Mouse (Mus musculus) thymus, adult 2 months (tissue): ENCODE data around the gene Gtf3c5. TPM values are rescaled to one million over a fixed set of nuclear protein-coding genes. Genes with fewer than 3 reads are reported as not detected.

Experiments used
- DNase-seq: peaks from one replicate; pipeline ENCODE4 v3.0.0; 2021
- H3K27ac ChIP-seq: fragments of 200-500 bp; 2 replicates; pipeline ENCODE4 v1.5.1; 2012; ENCODE audit warnings: low read length, control low read depth; ENCODE audit not compliant: control insufficient read depth, insufficient read depth
- H3K27me3 ChIP-seq: fragments of 200-500 bp; 2 replicates; pipeline ENCODE4 v1.6.1; 2012; ENCODE audit warnings: mild to moderate bottlenecking, low read length, moderate library complexity, mixed read lengths; ENCODE audit not compliant: control insufficient read depth, insufficient read depth
- H3K36me3 ChIP-seq: fragments of 200-500 bp; 2 replicates; pipeline ENCODE4 v1.6.1; 2012; ENCODE audit warnings: mild to moderate bottlenecking, low read length, moderate library complexity; ENCODE audit not compliant: control insufficient read depth, insufficient read depth
- H3K4me1 ChIP-seq: fragments of 200-500 bp; replicated peaks from 2 replicates; pipeline ENCODE4 v1.6.1; 2012; ENCODE audit warnings: low read length; ENCODE audit not compliant: control insufficient read depth, insufficient read depth
- H3K4me3 ChIP-seq: fragments of 200-500 bp; 2 replicates; pipeline ENCODE4 v1.5.1; 2012; ENCODE audit warnings: mild to moderate bottlenecking, low read length, control low read depth, moderate library complexity; ENCODE audit not compliant: control insufficient read depth, insufficient read depth
- CTCF ChIP-seq: fragments of 200-500 bp; IDR thresholded peaks from 2 replicates; pipeline ENCODE4 v1.5.1; 2012; ENCODE audit warnings: mild to moderate bottlenecking, control low read depth, low read length, moderate library complexity, borderline replicate concordance; ENCODE audit not compliant: control insufficient read depth, poor library complexity, insufficient read depth; ENCODE audit errors: extremely low read depth
- POLR2A ChIP-seq: fragments of 200-500 bp; IDR thresholded peaks from 2 replicates; pipeline ENCODE4 v1.6.1; 2012; ENCODE audit warnings: mild to moderate bottlenecking, low read length, control low read depth, moderate library complexity; ENCODE audit not compliant: control insufficient read depth, poor library complexity, insufficient read depth; ENCODE audit errors: extremely low read depth
- WGBS: fragments of 180-500 bp; shearing (Covaris S2); methylation state at CpG from one replicate; pipeline ENCODE4 v1.1.7; 2018; 5-methylcytosine and 5-hydroxymethylcytosine counted together
- polyA plus RNA-seq: library from polyadenylated mRNA; depleted of rRNA; stranded (reverse); fragments of >200 nt; gene quantifications from 2 replicates; pipeline ENCODE4 v1.2.3, GENCODE M21; 2012

Gene Gtf3c5
- polyA plus RNA-seq, 1 experiment, result 33.7 TPM

GRCm38 (mm10) chr2:28592809-28593208, 9.3 kb upstream of the Gtf3c5 start:
- Histone ChIP-seq H3K4me3 (no peak overlapping the region), H3K36me3 (no peaks in the 10 kb centered on the region), H3K4me1 (peaks cover 4% of the 10 kb centered on the region), H3K27ac (no peak overlapping the region), H3K27me3 (no peaks in the 10 kb centered on the region)
- no peak for TF ChIP-seq POLR2A
- peak; percentile 88 for TF ChIP-seq CTCF
- DNase-seq, result peak; percentile 70
- 16% methylated on average over 15 of the region's 15 CpGs for WGBS

GRCm38 (mm10) chr2:28591479-28591878, 7.9 kb upstream of the Gtf3c5 start:
- H3K27ac ChIP-seq, result no peak overlapping the region
- TF ChIP-seq CTCF (no peak), POLR2A (no peak)
- no peaks in the 10 kb centered on the region for H3K27me3 ChIP-seq
- no peak overlapping the region for H3K4me3 ChIP-seq
- WGBS, result 29% methylated on average over 2 of the region's 2 CpGs
- H3K36me3 ChIP-seq, result no peaks in the 10 kb centered on the region
- DNase-seq, result no peak
- H3K4me1 ChIP-seq, result no peaks in the 10 kb centered on the region

- Histone ChIP-seq H3K36me3 (no peaks in the 10 kb centered on the region), H3K27me3 (no peaks in the 10 kb centered on the region), H3K4me1 (no peaks in the 10 kb centered on the region), H3K4me3 (no peak overlapping the region), H3K27ac (no peak overlapping the region)
- no peak for TF ChIP-seq CTCF
- TF ChIP-seq POLR2A, result no peak
- DNase-seq, result no peak
- WGBS, result 30% methylated on average over 1 of the region's 1 CpGs
These were observed 5.0 kb upstream of the Gtf3c5 start for GRCm38 (mm10) chr2:28588574-28588973.

- H3K4me1 ChIP-seq, result peaks cover 4% of the 10 kb centered on the region; the same call in 1 of the 2 replicates
- no peaks in the 10 kb centered on the region for H3K36me3 ChIP-seq
- TF ChIP-seq CTCF, result no peak
- no peak for TF ChIP-seq POLR2A
- 47% methylated on average over 2 of the region's 2 CpGs for WGBS
- DNase-seq, result no peak
- no peaks in the 10 kb centered on the region for H3K27me3 ChIP-seq
- no peak overlapping the region for H3K27ac ChIP-seq
- no peak overlapping the region for H3K4me3 ChIP-seq
These were observed 2.2 kb upstream of the Gtf3c5 start for GRCm38 (mm10) chr2:28585730-28586129.

GRCm38 (mm10) chr2:28585043-28585571, 1.6 kb upstream of the Gtf3c5 start:
- H3K27me3 ChIP-seq, result no peaks in the 10 kb centered on the region
- peaks cover 4% of the 10 kb centered on the region; the same call in 1 of the 2 replicates for H3K4me1 ChIP-seq
- peak; percentile 82 for DNase-seq
- TF ChIP-seq POLR2A (no peak), CTCF (peak; percentile 43; the same call in 1 of the 2 replicates)
- H3K27ac ChIP-seq, result no peak overlapping the region
- WGBS, result 19% methylated on average over 6 of the region's 6 CpGs
- no peak overlapping the region for H3K4me3 ChIP-seq
- H3K36me3 ChIP-seq, result no peaks in the 10 kb centered on the region

GRCm38 (mm10) chr2:28582647-28583353, 751 bp downstream of the Gtf3c5 start:
- Histone ChIP-seq H3K4me1 (peaks cover 4% of the 10 kb centered on the region; the same call in 1 of the 2 replicates), H3K27ac (peak overlapping the region; percentile 51; the same call in 1 of the 2 replicates), H3K27me3 (no peaks in the 10 kb centered on the region), H3K4me3 (peak overlapping the region; percentile 91), H3K36me3 (peaks cover 6% of the 10 kb centered on the region; the same call in 1 of the 2 replicates)
- peak; percentile 87 for DNase-seq
- TF ChIP-seq CTCF, result no peak
- TF ChIP-seq POLR2A, result peak; percentile 13; the same call in 1 of the 2 replicates
- WGBS, result under 1% methylated on average over 56 of the region's 56 CpGs

- Histone ChIP-seq H3K4me1 (peaks cover 4% of the 10 kb centered on the region; the same call in 1 of the 2 replicates), H3K27me3 (no peaks in the 10 kb centered on the region), H3K36me3 (peaks cover 24% of the 10 kb centered on the region), H3K27ac (no peak overlapping the region), H3K4me3 (no peak overlapping the region)
- peak; percentile 42 for DNase-seq
- TF ChIP-seq POLR2A (no peak), CTCF (peak; percentile 47; the same call in 1 of the 2 replicates)
- WGBS, result 85% methylated on average over 5 of the region's 5 CpGs
These were observed 5.5 kb downstream of the Gtf3c5 start for GRCm38 (mm10) chr2:28578003-28578402.
